Mouse (Mus musculus) midbrain, embryonic 10.5 days (tissue): ENCODE data around the gene Vcp. TPM values are rescaled to one million over a fixed set of nuclear protein-coding genes. Genes with fewer than 3 reads are reported as not detected.

Source experiments
- DNase-seq: peaks from one replicate; pipeline ENCODE4 v3.0.0-alpha.2; 2017; ENCODE audit warnings: low spot score
- H3K27ac ChIP-seq: fragments of 300-500 bp; sonication (generic); replicated peaks from 2 replicates; pipeline ENCODE4 v1.5.1; 2016; ENCODE audit warnings: mild to moderate bottlenecking
- H3K27me3 ChIP-seq: fragments of 300-500 bp; sonication (generic); 2 replicates; pipeline ENCODE4 v1.6.1; 2016; ENCODE audit warnings: low read depth, mild to moderate bottlenecking; ENCODE audit not compliant: poor library complexity, severe bottlenecking
- H3K36me3 ChIP-seq: fragments of 300-500 bp; sonication (generic); 2 replicates; pipeline ENCODE4 v1.6.1; 2016; ENCODE audit warnings: mild to moderate bottlenecking, moderate library complexity
- H3K4me1 ChIP-seq: fragments of 300-500 bp; sonication (generic); 2 replicates; pipeline ENCODE4 v1.6.1; 2016
- H3K4me3 ChIP-seq: fragments of 300-500 bp; sonication (generic); 2 replicates; pipeline ENCODE4 v1.5.1; 2016; ENCODE audit warnings: mild to moderate bottlenecking, moderate library complexity
- H3K9me3 ChIP-seq: fragments of 300-500 bp; sonication (generic); replicated peaks from 2 replicates; pipeline ENCODE4 v1.6.1; 2016; ENCODE audit warnings: mild to moderate bottlenecking
- WGBS: fragments of 180-500 bp; shearing (Covaris S2); methylation state at CpG from one replicate; pipeline ENCODE4 v1.1.7; 2016; 5-methylcytosine and 5-hydroxymethylcytosine counted together
- polyA plus RNA-seq: library from polyadenylated mRNA; unstranded; fragments of >200 nt; fragmentation: Nextera tagmentation; extraction: Ambion mirVana; gene quantifications from 2 replicates; pipeline ENCODE4 v1.2.1, GENCODE M21; 2016

Vcp gene
- polyA plus RNA-seq, 1 experiment from 2014 or later: 656 TPM

DNA sequence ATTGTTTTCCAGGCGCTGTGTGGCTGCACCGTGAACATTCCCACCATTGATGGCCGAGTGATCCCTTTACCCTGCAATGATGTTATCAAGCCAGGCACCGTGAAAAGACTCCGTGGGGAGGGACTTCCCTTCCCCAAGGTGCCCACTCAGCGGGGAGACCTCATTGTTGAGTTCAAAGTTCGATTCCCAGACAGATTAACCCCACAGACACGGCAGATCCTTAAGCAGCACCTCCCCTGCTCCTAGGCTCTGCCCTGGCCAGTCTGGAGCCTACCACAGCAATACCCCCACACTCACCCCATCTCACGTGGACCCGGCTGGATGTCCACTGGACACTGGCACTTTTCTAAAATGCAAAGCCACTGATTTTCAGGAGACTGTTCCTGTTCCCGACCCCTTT, 43.0 kb downstream of the Vcp start:
- 79% methylated on average over 11 of the region's 11 CpGs for WGBS
- no peak for DNase-seq
- peaks cover 52% of the 10 kb centered on the region for H3K36me3 ChIP-seq
- peaks cover 26% of the 10 kb centered on the region for H3K4me1 ChIP-seq
- no peaks in the 10 kb centered on the region for H3K27me3 ChIP-seq
- H3K4me3 ChIP-seq: no peak overlapping the region
- H3K9me3 ChIP-seq: no peaks in the 10 kb centered on the region
- H3K27ac ChIP-seq: no peak overlapping the region

DNA sequence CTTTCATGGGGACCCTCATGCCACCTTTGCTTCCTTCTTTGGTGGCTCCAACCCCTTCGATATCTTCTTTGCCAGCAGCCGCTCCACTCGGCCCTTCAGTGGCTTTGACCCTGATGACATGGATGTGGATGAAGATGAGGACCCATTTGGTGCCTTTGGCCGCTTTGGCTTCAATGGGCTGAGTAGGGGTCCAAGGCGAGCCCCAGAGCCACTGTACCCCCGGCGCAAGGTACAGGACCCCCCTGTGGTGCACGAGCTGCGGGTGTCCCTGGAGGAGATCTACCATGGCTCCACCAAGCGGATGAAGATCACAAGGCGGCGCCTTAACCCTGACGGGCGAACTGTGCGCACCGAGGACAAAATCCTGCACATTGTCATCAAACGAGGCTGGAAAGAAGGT, 43.7 kb downstream of the Vcp start:
- no peaks in the 10 kb centered on the region; the same call in 1 of the 2 replicates for H3K27me3 ChIP-seq
- peaks cover 34% of the 10 kb centered on the region for H3K4me1 ChIP-seq
- H3K27ac ChIP-seq: no peak overlapping the region
- H3K36me3 ChIP-seq: peaks cover 52% of the 10 kb centered on the region
- WGBS: 93% methylated on average over 17 of the region's 17 CpGs
- no peaks in the 10 kb centered on the region for H3K9me3 ChIP-seq
- H3K4me3 ChIP-seq: no peak overlapping the region
- no peak for DNase-seq

- DNase-seq: no peak
- Histone ChIP-seq H3K4me1 (peaks cover 47% of the 10 kb centered on the region), H3K36me3 (peaks cover 52% of the 10 kb centered on the region), H3K9me3 (no peaks in the 10 kb centered on the region), H3K27me3 (no peaks in the 10 kb centered on the region; the same call in 1 of the 2 replicates), H3K4me3 (no peak overlapping the region), H3K27ac (no peak overlapping the region)
- 89% methylated on average over 3 of the region's 3 CpGs for WGBS
Observed at GRCm38 (mm10) chr4:42955200-42955599, 45.1 kb downstream of the Vcp start.

DNA sequence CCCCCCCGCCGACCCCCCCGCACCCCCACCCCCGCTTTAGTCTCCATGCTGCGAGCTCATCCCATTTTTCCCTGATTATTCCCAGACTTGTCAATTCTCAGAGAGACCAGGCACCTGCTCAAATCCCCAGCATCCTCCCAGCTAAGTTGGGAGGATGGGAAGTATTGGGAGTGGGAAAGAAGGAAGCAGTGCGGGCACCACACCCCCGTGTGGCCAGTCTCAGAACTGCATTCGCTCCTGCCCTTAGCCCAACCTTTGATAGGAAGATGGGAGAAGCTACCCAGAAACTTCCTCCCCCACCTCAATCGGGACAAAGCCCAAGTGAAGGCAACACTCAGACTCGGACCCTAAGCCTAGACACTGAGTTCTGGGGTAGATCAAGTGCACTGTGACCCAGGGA, 46.0 kb downstream of the Vcp start:
- Histone ChIP-seq H3K36me3 (peaks cover 52% of the 10 kb centered on the region), H3K4me1 (peaks cover 53% of the 10 kb centered on the region), H3K27me3 (no peaks in the 10 kb centered on the region; the same call in 1 of the 2 replicates), H3K4me3 (peak overlapping the region; percentile 31; the same call in 1 of the 2 replicates), H3K9me3 (no peaks in the 10 kb centered on the region), H3K27ac (peak overlapping the region; percentile 78)
- peak; percentile 76 for DNase-seq
- WGBS: 8% methylated on average over 10 of the region's 10 CpGs

DNA sequence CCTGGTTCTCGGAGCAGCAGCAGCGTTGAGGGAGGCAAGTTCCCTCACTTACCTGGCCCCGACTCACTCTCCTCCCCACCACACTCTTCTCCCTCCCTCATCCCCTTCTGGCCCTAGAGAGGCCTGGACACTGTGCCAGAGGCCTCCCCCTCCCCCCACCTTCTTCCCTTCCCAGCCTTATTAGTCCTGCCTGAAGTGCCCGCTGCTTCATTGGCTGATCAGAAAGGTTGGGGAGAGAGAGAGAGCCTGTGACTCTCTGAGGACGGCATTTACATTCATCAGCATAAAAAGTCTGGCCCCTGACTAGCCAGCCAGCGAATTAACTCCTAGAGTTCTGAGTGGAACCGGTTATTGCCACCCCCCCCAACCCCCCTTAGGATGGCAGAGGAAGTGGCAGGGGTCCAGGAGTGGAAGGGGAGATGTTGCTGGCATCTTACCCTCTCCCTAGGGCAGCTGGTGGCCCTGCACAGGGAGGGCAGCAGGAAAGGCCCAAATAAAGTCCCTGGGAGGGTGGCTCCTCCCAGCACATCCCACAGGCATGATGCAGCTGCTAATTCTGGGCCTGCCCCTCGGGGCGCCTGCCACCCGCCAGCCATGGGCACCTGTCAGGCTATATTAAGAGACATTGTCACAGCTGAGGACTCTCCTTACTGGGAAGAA, 46.7 kb downstream of the Vcp start:
- Histone ChIP-seq H3K27ac (peak overlapping the region; percentile 78), H3K36me3 (peaks cover 50% of the 10 kb centered on the region), H3K4me3 (peak overlapping the region; percentile 31), H3K27me3 (peaks cover under 1% of the 10 kb centered on the region), H3K9me3 (no peaks in the 10 kb centered on the region), H3K4me1 (peaks cover 61% of the 10 kb centered on the region)
- 17% methylated on average over 10 of the region's 10 CpGs for WGBS
- DNase-seq: peak; percentile 31

DNA sequence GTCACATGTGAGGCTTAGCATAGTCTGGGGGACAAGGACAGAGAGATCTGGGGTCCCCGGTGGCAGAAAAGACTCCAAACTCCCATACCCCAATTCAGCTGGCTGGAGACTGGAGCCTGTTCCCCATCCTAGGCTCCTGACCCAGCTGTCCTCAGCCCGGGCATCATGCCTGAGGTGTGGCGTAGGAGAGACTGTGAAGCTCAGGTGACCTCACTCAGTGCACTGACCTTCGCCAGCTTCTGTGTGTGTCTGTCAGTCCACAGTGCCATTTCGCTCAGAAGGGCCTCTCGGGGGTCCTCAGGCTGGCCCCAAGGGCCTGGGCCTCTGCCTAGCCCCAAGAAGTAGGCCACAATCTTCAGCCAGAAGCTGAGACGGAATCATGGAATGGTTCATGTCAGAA, 47.7 kb downstream of the Vcp start:
- Histone ChIP-seq H3K4me1 (peaks cover 71% of the 10 kb centered on the region), H3K27me3 (peaks cover 11% of the 10 kb centered on the region), H3K27ac (peak overlapping the region; percentile 78), H3K4me3 (0 out of 2 replicates have a peak overlapping the region, but pooled peaks have one; percentile 31), H3K36me3 (peaks cover 40% of the 10 kb centered on the region), H3K9me3 (no peaks in the 10 kb centered on the region)
- WGBS: 88% methylated on average over 7 of the region's 7 CpGs
- no peak for DNase-seq

DNA sequence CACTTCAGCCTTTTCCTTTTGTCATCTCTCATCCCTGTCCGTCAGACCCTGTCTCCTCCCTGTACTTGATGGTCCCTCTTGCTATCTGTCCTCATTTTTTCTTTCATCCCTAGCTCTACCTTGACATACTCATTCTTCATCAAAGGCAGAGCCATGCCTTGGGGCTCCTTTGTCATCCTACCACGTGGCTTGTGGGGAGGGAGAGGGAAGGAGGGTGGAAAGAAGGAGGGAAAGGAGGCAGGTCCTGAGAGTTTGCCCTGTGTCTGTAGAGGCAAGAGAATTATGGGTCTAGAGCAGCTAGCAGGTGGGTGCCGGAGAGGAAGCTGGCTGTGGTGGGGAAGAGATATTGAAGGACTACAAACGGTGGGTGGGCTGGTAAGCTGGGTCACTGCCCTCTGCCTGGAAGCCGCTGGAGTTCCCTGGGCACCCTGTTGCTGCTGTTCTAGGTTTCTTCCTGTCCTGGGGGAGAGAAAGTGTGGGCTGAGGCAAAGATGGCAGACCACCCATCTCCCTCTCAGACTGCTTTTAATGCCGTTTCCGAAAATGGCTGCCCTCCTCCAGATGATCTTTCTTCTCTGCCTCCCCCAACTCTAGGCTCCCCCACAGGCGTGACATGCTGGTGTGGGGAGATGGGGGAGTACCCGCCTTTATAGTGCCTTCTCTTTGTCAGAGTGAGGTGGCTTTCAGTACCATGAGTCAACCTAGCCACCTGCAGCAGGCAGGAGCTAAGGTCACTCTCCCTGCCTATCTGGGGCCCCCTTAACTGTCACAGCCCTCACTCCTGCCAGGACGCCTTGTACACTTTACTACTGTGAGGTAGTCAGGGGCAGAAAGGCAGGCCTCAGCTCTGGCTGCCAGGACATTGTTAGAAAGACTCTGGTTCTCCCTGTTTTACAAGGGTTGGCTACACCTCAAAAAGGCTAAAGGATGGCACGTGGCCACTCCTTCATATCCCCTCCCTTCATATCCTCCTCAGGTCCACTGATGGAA, 48.8 kb downstream of the Vcp start:
- Histone ChIP-seq H3K27ac (peak overlapping the region; percentile 63), H3K4me3 (peak overlapping the region; percentile 93), H3K36me3 (peaks cover 29% of the 10 kb centered on the region), H3K27me3 (peaks cover 15% of the 10 kb centered on the region), H3K9me3 (no peaks in the 10 kb centered on the region), H3K4me1 (peaks cover 81% of the 10 kb centered on the region)
- 68% methylated on average over 11 of the region's 11 CpGs for WGBS
- no peak for DNase-seq

DNA sequence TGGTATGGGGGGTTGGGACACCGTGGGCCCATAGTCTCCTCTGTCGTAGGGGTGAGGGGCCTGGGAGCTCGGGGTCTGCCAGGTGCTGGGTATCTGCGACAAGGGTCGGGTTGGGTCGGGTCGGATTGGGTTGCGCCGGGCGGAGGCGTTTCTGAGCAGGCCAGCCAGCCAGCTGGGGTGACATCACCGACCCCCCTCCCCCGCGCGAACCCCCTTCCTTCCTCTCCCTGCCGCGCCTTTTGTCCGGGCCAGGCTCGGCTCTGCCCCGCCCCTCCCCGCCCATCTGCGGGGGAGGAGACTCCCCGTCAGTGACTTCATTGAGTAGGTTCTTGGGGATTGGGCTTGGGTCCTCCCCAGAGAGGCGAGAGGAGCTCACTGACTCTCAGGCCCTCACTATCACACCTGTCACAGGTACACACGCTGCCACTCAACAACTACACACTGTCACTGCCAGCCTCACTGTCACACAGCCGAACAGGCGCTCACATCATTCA, 50.2 kb downstream of the Vcp start:
- Histone ChIP-seq H3K36me3 (peaks cover 19% of the 10 kb centered on the region), H3K27ac (peak overlapping the region; percentile 98), H3K9me3 (no peaks in the 10 kb centered on the region), H3K4me1 (peaks cover 91% of the 10 kb centered on the region), H3K27me3 (peaks cover 15% of the 10 kb centered on the region), H3K4me3 (peak overlapping the region; percentile 93)
- 2% methylated on average over 26 of the region's 27 CpGs for WGBS
- peak; percentile 89 for DNase-seq

GRCm38 (mm10) chr4:42949676-42950051, 50.6 kb downstream of the Vcp start, which contains the start of gene Dnajb5:
Gene Dnajb5 (plus strand): TSS chr4:42949814.
- Histone ChIP-seq H3K9me3 (no peaks in the 10 kb centered on the region), H3K27ac (peak within 1 kb of the TSS; percentile 98), H3K27me3 (peaks cover 15% of the 10 kb centered on the region), H3K4me3 (peak within 1 kb of the TSS; percentile 93), H3K4me1 (peaks cover 88% of the 10 kb centered on the region), H3K36me3 (peaks cover 15% of the 10 kb centered on the region)
- DNase-seq: peak; percentile 97
- WGBS: under 1% methylated on average over 39 of the region's 39 CpGs

- no peaks in the 10 kb centered on the region for H3K9me3 ChIP-seq
- WGBS: 15% methylated on average over 14 of the region's 14 CpGs
- peak overlapping the region; percentile 93 for H3K4me3 ChIP-seq
- H3K4me1 ChIP-seq: peaks cover 83% of the 10 kb centered on the region
- peaks cover 15% of the 10 kb centered on the region for H3K27me3 ChIP-seq
- H3K36me3 ChIP-seq: 0 out of 2 replicates have a peak, but pooled peaks cover 12% of the 10 kb centered on the region
- peak overlapping the region; percentile 98 for H3K27ac ChIP-seq
- no peak for DNase-seq
Observed at GRCm38 (mm10) chr4:42949051-42949675, 51.1 kb downstream of the Vcp start.

DNA sequence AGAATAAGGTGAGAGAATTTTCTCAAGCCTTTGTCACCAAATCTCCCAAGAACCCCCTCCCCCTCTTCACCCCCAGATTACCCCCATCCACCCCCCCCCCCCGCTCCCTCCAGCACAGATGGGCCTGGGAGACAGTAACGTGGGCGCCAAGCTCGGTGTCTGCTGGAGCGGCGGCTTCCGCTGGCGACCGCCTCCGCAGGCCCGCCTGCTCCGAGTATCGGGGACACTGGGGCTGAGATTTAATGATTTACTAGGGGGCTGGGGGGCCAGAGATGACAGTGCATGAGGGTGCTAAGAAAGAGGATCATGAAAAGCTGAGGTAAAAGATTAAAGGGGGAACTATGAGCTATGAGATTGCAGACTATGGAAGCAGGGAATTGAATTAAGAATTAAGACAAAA, 51.8 kb downstream of the Vcp start:
- Histone ChIP-seq H3K9me3 (no peaks in the 10 kb centered on the region), H3K4me1 (peaks cover 77% of the 10 kb centered on the region), H3K36me3 (0 out of 2 replicates have a peak, but pooled peaks cover 8% of the 10 kb centered on the region), H3K27me3 (peaks cover 15% of the 10 kb centered on the region), H3K4me3 (0 out of 2 replicates have a peak overlapping the region, but pooled peaks have one; percentile 93), H3K27ac (peak overlapping the region; percentile 98; the same call in 1 of the 2 replicates)
- WGBS: 50% methylated on average over 13 of the region's 13 CpGs
- DNase-seq: no peak

- Histone ChIP-seq H3K9me3 (no peaks in the 10 kb centered on the region), H3K4me1 (peaks cover 59% of the 10 kb centered on the region), H3K36me3 (no peaks in the 10 kb centered on the region), H3K27ac (0 out of 2 replicates have a peak overlapping the region, but pooled peaks have one; percentile 2), H3K4me3 (peak overlapping the region; percentile 29; the same call in 1 of the 2 replicates), H3K27me3 (peaks cover 15% of the 10 kb centered on the region)
- 42% methylated on average over 10 of the region's 10 CpGs for WGBS
- DNase-seq: peak; percentile 84
Observed at GRCm38 (mm10) chr4:42946733-42947290, 53.5 kb downstream of the Vcp start.
